Mouse (Mus musculus): Measurements from ENCODE around the gene Adipor2. TPM values are rescaled to one million over a fixed set of nuclear protein-coding genes. Genes with fewer than 3 reads are reported as not detected.
A peak's percentile ranks its signal among the peaks of the same experiment; 100 is the strongest.

Adipor2 gene
- total and polyA plus RNA-seq, 2 experiments = 246 to 306 TPM

GRCm38 (mm10) chr6:119395421-119396308, 21.8 kb downstream of the Adipor2 start:
- Histone ChIP-seq H3K9ac (ENCODE audit: low read depth, low read length) (0 out of 2 replicates have a peak overlapping the region, but pooled peaks have one; percentile 11), H3K27ac (replicated peaks; ENCODE audit: insufficient read depth, low read depth, low read length) (peak overlapping the region; percentile 84), H3K4me1 (ENCODE audit: control insufficient read depth, insufficient read depth, low read length) (peaks cover 37% of the 10 kb centered on the region), H3K4me3 (ENCODE audit: insufficient read depth, low read depth, low read length) (no peak overlapping the region), H3K27me3 (ENCODE audit: control insufficient read depth, insufficient read depth, low read length) (no peaks in the 10 kb centered on the region), H3K36me3 (ENCODE audit: control insufficient read depth, insufficient read depth, low read length) (peaks cover 31% of the 10 kb centered on the region), H3K79me2 (ENCODE audit: control insufficient read depth, insufficient read depth, low read length) (peaks cover 3% of the 10 kb centered on the region; the same call in 1 of the 2 replicates)
- TF ChIP-seq POLR2A (IDR thresholded peaks at IDR 0.05; ENCODE audit: extremely low read depth, insufficient read depth, low read length) (no peak), CTCF (IDR thresholded peaks at IDR 0.05; ENCODE audit: low read depth, low read length) (no peak)
- WGBS = 13% methylated on average over 14 of the region's 14 CpGs
- peak; percentile 93 for DNase-seq (ENCODE audit: extremely low read depth, low read depth, low spot score)

GRCm38 (mm10) chr6:119392836-119393235, 24.7 kb downstream of the Adipor2 start:
- Histone ChIP-seq H3K9ac (ENCODE audit: low read depth, low read length) (no peak overlapping the region), H3K36me3 (ENCODE audit: control insufficient read depth, insufficient read depth, low read length) (peaks cover 21% of the 10 kb centered on the region; the same call in 1 of the 2 replicates), H3K27ac (replicated peaks; ENCODE audit: insufficient read depth, low read depth, low read length) (no peak overlapping the region; the same call in 1 of the 2 replicates), H3K79me2 (ENCODE audit: control insufficient read depth, insufficient read depth, low read length) (peaks cover 8% of the 10 kb centered on the region; the same call in 1 of the 2 replicates), H3K27me3 (ENCODE audit: control insufficient read depth, insufficient read depth, low read length) (no peaks in the 10 kb centered on the region), H3K4me3 (ENCODE audit: insufficient read depth, low read depth, low read length) (no peak overlapping the region), H3K4me1 (ENCODE audit: control insufficient read depth, insufficient read depth, low read length) (peaks cover 26% of the 10 kb centered on the region)
- no peak for DNase-seq (ENCODE audit: extremely low read depth, low read depth, low spot score)
- 56% methylated on average over 9 of the region's 9 CpGs for WGBS
- no peak for TF ChIP-seq POLR2A (IDR thresholded peaks at IDR 0.05; ENCODE audit: extremely low read depth, insufficient read depth, low read length)
- no peak for TF ChIP-seq CTCF (IDR thresholded peaks at IDR 0.05; ENCODE audit: low read depth, low read length)

GRCm38 (mm10) chr6:119390728-119391127, 26.8 kb downstream of the Adipor2 start:
- Histone ChIP-seq H3K27ac (replicated peaks; ENCODE audit: insufficient read depth, low read depth, low read length) (no peak overlapping the region), H3K27me3 (ENCODE audit: control insufficient read depth, insufficient read depth, low read length) (no peaks in the 10 kb centered on the region), H3K4me3 (ENCODE audit: insufficient read depth, low read depth, low read length) (no peak overlapping the region), H3K4me1 (ENCODE audit: control insufficient read depth, insufficient read depth, low read length) (peaks cover 25% of the 10 kb centered on the region), H3K36me3 (ENCODE audit: control insufficient read depth, insufficient read depth, low read length) (peaks cover 15% of the 10 kb centered on the region; the same call in 1 of the 2 replicates), H3K9ac (ENCODE audit: low read depth, low read length) (no peak overlapping the region), H3K79me2 (ENCODE audit: control insufficient read depth, insufficient read depth, low read length) (peaks cover 18% of the 10 kb centered on the region; the same call in 1 of the 2 replicates)
- no peak for DNase-seq (ENCODE audit: extremely low read depth, low read depth, low spot score)
- 84% methylated on average over 4 of the region's 4 CpGs for WGBS
- no peak for TF ChIP-seq POLR2A (IDR thresholded peaks at IDR 0.05; ENCODE audit: extremely low read depth, insufficient read depth, low read length)
- TF ChIP-seq CTCF (IDR thresholded peaks at IDR 0.05; ENCODE audit: low read depth, low read length) = no peak

GRCm38 (mm10) chr6:119389089-119389488, 28.4 kb downstream of the Adipor2 start:
- TF ChIP-seq CTCF (IDR thresholded peaks at IDR 0.05; ENCODE audit: low read depth, low read length) = no peak
- no peak for TF ChIP-seq POLR2A (IDR thresholded peaks at IDR 0.05; ENCODE audit: extremely low read depth, insufficient read depth, low read length)
- Histone ChIP-seq H3K4me3 (ENCODE audit: insufficient read depth, low read depth, low read length) (peak overlapping the region; percentile 81), H3K79me2 (ENCODE audit: control insufficient read depth, insufficient read depth, low read length) (peaks cover 26% of the 10 kb centered on the region), H3K9ac (ENCODE audit: low read depth, low read length) (peak overlapping the region; percentile 90), H3K27me3 (ENCODE audit: control insufficient read depth, insufficient read depth, low read length) (no peaks in the 10 kb centered on the region), H3K36me3 (ENCODE audit: control insufficient read depth, insufficient read depth, low read length) (peaks cover 13% of the 10 kb centered on the region; the same call in 1 of the 2 replicates), H3K27ac (replicated peaks; ENCODE audit: insufficient read depth, low read depth, low read length) (peak overlapping the region; percentile 47), H3K4me1 (ENCODE audit: control insufficient read depth, insufficient read depth, low read length) (peaks cover 22% of the 10 kb centered on the region)
- peak; percentile 58 for DNase-seq (ENCODE audit: extremely low read depth, low read depth, low spot score)
- 9% methylated on average over 10 of the region's 10 CpGs for WGBS

GRCm38 (mm10) chr6:119388650-119389012, 28.9 kb downstream of the Adipor2 start:
- H3K4me3 ChIP-seq (ENCODE audit: insufficient read depth, low read depth, low read length) = peak overlapping the region; percentile 81
- H3K36me3 ChIP-seq (ENCODE audit: control insufficient read depth, insufficient read depth, low read length) = peaks cover 11% of the 10 kb centered on the region; the same call in 1 of the 2 replicates
- peaks cover 25% of the 10 kb centered on the region for H3K4me1 ChIP-seq (ENCODE audit: control insufficient read depth, insufficient read depth, low read length)
- H3K79me2 ChIP-seq (ENCODE audit: control insufficient read depth, insufficient read depth, low read length) = peaks cover 29% of the 10 kb centered on the region
- peak; percentile 85 for DNase-seq (ENCODE audit: extremely low read depth, low read depth, low spot score)
- WGBS = under 1% methylated on average over 50 of the region's 53 CpGs
- H3K27me3 ChIP-seq (ENCODE audit: control insufficient read depth, insufficient read depth, low read length) = no peaks in the 10 kb centered on the region
- H3K27ac ChIP-seq (replicated peaks; ENCODE audit: insufficient read depth, low read depth, low read length) = peak overlapping the region; percentile 47
- TF ChIP-seq POLR2A (IDR thresholded peaks at IDR 0.05; ENCODE audit: extremely low read depth, insufficient read depth, low read length) (no peak), CTCF (IDR thresholded peaks at IDR 0.05; ENCODE audit: low read depth, low read length) (no peak)
- H3K9ac ChIP-seq (ENCODE audit: low read depth, low read length) = peak overlapping the region; percentile 95
